Mouse (Mus musculus) adrenal gland, adult 2 months (tissue): Measurements from ENCODE around the gene Rreb1. TPM values are rescaled to one million over a fixed set of nuclear protein-coding genes. Genes with fewer than 3 reads are reported as not detected.
A peak's percentile ranks its signal among the peaks of the same experiment; 100 is the strongest.

Experiments used
- DNase-seq: peaks from one replicate; pipeline ENCODE4 v3.0.0; 2021
- polyA plus RNA-seq: library from polyadenylated mRNA; depleted of rRNA; stranded (reverse); fragments of >200 nt; gene quantifications from 2 replicates; pipeline ENCODE4 v1.2.3, GENCODE M21; 2012
- total RNA-seq, 2 experiments: library from RNA; stranded (reverse); gene quantifications; 2 replicates each; pipeline ENCODE4 v1.2.3; 2021

Gene Rreb1
- total and polyA plus RNA-seq, 3 experiments = 40.9 to 57.6 (median 51.5) TPM

DNA sequence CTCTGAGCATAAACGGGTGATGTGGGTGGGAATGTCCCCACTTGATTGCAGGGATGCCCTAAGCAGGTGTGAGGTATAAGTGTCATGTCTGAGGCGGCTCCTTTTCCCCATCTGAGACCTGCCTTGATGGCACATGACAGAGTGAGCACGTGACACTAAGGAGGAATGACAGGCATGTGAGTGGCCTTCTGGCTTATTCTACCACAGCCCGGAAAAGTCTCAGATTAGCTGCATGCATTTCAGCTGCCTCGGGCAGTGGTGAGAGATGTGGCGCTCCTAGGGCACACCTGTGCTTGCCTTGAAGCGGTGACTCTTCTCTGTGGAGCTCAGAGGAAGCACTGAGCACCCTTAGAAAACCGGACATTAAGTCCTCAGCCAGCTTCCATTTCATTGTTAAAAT lies 167.2 kb downstream of the Rreb1 start:
- no peak for DNase-seq

DNA sequence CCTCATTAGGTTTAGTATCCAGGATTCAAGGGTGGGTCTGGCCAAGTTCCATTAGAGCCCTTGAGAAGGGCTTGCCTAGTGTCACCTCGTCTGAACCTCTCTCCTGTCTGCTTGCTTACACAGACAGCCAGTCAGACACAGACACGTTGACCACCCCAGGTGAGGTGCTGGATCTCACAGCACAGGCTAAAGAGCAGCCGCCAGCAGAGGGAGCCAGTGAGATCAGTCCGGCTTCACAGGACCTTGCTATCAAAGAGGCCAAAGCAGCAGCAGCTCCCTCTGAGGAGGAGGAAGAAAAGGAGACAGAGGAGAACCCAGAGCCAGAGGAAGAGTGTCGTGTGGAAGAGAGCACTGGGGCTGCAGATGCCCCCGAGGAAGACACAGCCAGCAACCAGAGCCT lies 168.5 kb downstream of the Rreb1 start:
- peak; percentile 81 for DNase-seq

DNA sequence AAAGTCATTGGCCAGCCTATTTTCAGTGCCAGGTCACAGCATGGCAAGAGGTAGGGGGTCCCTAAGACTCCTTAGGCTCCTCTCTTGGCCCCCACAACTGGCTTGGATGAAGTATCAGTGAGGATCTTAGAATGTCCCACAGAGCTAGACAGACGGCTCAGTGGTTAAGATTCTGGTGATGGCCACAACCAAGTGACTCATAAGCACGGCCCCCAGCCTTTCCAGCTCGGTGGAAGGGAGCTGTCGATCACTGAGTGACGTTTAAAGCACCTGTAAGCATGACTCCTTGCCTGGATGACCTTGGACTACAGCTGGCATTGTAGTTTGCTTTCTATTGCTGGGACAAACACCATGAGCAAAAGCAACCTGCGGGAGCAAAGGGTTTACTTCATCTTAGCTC lies 174.8 kb downstream of the Rreb1 start:
- DNase-seq = no peak

DNA sequence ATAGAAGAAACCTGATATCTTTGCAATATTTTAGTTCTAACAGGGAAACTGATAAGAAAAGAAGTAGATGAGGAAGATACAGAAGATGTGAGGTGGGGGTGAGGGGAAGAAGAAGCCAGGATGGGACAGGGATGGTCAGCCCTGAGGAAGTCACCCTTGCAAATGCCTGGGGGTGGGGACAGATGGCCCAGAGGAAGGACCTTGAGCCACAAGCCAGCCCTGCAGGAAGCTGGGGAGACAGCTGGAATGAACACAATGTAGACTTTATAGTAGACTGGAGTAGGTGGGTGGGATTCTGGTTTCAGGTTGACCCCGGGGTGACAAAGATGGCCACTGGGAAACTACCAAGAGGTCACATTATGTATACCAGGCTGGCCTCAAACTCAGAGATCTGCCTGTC lies 176.1 kb downstream of the Rreb1 start:
- DNase-seq = no peak

DNA sequence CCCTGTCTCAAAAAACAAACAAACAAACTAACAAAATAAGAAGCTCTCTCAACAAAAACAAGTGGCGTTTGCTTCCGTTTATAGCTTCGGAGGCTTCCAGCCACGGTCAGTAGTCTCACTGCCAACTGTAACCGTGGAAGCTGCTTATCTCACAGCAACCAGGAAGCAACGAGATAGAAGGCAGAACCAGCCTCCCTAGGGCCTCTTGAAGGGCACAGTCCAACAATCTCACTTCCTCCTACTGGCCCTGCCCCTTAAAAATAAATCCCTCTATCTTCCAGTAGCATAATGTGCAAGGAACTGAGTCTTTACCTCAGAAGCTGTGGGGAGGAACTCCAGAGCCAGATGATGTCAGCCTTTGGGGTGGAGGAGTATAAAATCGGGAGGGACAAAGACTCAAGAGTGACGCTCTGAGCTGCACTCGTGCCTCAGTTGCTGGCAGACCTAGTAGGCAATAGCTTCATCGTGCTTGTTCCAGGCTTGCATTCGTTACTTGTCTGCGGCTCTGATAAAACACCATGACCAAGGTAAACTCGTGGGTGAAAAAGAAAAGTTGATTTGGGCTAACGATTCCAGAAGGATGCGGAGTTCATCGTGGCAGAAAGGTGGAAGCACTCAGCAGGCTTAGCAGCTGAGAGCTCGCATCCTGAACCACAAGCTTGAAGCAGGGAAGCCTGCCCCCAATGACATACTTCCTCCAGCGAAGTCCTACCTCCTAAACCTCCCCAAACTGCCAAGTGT lies 180.5 kb downstream of the Rreb1 start:
- no peak for DNase-seq

DNA sequence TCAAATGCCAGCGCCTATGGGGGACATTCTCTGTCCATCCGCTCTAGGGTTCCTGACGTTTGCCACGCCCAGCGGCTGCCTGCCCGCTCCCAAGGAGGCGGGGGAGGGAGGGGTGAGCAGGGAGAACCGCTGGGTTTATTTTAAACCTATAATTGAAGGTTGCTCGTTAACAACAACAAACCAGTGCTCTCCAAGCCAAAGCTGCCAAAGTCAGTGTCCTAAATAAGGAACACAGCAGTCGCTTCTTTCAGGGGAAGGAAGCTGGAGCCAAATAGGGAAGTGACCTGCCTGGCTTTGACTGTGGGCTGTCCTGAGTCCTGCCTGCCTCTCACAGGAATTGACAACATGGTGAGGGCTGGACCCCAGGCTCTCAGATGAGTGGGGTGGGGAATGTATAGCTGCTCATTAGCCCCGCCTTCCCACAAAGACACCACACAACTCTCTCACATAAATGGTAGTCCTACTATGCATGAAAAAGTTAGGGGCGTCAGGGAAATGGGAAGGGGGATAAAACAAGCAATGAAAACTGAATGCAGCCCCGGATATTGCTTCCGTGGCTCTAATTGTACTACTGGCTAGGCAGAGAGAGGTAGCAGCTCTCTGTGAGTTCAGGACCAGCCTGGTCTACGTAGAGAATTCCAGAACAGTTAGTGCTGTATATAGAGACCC lies 181.2 kb downstream of the Rreb1 start:
- DNase-seq = no peak

DNA sequence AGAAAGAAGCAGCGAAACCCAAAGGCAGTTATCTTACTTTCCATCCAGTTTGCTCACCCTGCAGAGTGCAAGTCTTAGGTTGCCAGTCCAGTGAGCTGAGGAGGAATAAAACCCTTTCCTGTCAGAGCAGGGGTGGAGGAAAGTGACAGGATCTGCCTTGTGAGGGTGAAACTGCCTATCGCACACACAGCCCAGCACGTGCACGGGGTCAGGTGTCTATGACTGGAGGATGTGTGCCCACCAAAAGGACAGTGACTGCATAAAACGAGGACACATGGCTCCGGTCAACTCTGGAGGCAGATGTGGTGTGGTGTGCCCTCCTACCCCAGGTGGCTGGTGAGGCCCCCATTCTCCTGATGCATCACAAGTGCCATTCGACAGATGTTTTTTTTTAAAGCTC lies 181.7 kb downstream of the Rreb1 start:
- DNase-seq = no peak

DNA sequence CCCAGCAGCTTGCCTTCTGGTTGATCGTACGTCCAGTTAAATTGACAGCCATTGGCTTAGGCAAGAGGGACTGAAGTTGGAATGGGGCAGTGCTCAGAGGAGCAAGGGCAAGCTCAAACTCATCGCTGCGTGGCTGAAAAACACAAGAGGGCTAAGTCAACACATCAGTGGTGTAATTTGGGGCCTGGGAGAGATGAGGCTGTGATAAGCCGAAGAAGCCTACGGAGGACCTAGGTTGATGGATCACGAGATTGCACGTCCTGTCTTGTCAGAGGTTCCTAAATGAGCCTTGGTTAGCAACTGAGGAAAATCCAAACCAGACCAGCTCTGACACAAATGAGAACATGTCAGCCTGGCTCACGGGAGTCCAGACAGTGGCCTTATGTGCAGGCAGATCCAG lies 184.3 kb downstream of the Rreb1 start:
- DNase-seq = no peak

DNA sequence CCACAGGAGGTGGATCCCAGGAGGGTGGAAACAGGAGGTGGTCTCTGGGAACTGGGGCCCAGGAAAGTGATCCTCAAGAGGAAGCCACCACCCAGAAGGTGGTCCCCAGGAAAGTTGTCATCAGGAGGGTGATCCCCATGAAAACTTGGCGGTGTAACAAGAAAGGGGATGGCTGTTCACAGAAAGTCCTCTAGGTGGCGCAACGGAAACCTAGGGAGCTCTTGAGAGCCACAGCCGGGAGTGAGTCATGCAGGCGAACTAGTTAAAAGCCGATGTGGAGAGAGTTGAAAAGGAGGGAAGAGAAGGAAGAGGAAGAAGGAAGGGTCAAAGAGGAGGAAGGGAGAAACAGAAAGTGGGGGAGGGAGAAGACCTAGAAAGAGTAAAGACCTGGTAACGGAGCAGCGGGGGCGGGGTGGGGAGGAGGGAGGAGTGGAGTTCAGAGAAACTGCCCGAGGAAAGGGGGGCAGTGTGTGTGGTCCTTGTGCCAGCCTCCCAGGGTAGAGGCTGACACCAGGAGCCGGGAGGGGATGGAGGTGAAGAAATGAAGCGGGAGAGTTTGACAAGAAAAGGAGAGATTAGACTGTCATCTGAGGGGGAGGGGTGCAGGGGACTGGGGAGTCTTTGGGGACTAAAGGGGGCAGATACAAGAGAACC lies 185.3 kb downstream of the Rreb1 start:
- DNase-seq = peak; percentile 78

DNA sequence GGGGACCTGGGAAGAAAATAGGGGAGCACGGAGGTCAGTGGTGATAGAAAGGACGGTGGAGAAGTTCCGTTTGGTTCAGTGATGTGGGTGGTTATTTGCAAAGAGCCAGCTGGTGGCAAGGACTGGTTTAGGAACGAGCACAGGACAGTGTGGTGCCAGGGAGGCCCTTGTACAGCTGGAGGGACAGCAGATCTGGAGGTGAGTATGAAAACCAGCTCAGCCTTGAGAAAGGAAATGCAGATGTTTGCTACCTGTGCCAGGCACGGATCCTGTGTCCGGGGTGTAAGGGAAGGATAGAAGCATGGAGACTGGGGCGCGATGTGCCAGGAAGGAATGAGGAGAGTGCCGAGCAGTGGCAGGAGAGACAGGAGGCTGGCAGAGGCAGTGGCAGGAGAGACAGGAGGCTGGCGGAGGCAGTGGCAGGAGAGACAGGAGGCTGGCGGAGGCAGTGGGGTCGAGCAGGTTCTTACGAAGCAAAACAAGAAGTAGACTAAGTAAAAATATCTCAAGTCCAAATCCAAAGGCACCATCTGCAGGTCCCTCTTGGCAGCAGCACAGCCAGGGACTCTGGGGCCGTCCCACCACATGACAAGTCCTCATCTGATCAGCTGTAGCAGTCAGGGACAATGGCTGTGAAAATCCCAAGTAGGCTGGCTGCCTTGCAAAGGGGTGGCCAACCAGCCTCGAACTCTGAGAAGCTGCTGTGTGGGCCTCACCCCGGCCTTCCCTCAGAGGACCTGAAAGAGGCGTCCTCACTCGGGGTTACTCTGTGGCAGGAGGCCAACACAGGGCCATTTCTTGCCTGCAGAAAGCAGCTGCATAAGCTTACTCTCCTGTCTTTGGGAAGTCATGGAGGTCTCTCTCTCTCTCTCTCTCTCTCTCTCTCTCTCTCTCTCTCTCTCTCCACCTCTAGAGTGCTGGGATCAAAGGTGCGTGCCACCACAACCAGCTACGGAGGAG lies 186.2 kb downstream of the Rreb1 start:
- no peak for DNase-seq

DNA sequence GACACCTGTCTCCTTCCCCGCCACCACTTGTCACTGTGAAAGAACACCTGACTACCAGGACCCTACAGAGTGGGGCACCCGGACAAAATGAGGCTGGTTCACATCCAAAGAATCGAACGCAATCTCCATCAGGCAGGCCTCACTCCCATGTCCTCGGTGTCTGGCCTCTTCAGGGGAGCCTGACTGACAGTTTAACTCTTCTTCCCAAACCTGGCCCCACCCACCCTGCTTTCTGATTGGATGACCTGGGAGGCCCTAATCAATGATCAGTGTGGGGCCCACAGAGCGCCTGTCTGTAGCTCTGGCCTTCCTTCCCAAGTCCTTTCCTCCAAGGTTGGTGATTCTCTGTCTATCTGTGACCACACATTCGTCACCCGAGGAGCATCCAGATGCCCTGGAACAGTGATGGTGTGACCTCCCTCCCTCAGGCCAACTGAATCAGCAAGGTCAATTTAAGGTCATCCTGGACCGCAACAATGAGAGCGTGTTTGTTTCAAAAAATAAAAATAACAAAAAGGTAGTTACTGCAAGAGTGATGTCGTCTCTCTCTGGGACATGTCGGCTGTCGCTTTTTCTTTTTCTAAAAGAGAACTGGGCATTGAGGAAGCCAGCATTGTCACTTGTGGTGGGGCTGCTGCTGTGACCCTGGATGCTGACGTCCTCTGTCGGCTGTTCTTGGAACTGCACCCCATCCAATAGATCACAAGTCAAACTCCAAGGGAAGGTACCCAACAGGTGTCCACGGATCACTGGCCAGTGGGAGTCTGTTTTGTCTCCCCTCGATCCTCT lies 187.1 kb downstream of the Rreb1 start:
- DNase-seq = no peak

DNA sequence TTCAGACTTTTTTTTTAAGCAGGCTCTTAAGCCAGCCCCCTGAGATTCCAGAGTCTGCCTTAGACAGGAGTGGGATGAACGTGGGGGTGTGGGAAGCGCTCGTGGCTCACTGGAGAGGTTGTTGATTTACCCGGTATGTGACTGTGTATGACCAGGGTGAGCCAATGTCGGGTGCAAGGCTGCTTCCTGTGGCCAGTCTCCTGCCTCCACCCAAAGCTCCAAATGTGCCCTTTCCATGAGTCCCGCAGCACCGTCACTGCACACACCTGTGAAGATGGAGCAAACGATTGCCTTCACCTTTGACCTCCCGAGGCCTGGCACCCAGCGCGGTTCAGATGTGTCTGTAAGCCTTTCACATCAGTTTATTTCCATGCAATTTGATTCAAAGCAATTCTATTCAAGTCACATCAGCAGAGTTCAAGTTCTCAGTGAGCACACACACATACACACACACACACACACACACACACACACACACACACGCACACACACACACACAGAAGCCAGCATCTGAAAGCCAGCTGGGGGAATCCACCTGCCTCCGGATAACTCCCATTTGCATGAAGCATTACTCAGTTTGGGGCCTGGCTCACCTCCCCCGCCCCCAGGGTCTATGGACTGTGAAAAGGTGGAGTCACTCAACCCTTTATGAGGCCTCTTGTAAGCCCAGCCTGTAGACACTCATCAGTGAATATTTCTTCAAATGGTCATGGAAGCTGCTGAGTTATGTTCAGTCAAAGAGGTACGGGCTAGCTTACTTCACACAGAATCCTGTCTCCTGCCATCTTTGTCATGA lies 188.3 kb downstream of the Rreb1 start:
- DNase-seq = no peak

DNA sequence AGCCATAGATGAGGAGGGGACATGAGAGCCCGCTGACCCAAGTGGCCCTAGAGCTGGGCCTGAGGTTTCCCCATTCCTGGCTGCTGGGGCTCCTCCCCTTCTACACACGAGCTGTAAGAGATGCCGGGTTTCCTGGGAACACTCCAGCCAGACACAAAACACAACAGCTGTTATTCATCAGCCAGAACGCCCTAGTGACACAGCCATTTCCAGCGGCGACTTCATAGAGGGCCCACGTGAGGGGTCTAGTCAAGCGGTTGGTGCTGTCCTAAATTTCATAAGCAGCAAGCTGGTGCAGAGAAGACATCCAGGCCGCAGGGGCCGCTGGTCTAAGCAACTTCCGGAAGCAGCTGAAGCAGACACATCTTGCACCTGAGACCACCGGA lies 188.8 kb downstream of the Rreb1 start:
- no peak for DNase-seq

DNA sequence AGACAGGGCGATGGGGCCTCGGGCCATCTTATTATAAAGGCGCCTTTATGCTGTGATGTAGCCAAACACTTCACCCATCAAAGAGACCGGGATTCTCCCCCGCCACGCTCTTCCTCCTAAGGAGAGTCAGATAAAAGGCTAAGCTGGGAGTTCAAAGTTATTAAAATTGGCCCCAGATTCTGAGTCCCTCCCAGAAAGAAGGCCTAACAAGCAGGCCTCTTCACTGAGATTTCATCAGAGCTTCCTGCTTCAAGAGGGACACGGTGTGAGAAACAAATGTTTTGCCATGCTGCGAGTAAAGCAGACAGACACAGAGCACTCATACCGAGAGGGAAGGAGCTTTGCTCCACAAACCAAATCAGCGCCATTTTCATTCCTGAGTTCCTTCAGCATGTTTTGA lies 189.4 kb downstream of the Rreb1 start:
- DNase-seq = no peak

DNA sequence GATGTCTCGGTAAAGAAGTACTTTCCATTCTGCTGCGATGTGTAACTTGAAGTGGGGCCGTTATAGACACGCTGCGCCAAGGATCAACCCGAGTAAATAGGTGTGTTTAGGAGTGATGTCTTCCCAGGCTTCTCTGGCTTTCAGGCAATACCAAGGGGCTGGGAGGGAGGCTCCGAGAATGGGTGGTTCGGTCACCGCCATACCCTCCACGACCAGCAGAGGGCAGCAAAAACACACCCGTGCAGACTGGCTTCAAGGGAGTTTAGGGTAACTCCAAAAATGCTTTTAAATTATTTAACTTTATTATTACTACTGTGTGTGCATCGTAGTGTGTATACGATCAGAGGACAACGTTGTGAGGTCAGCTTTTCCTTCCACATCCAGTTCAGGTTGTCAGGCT lies 191.1 kb downstream of the Rreb1 start:
- DNase-seq = peak; percentile 86

DNA sequence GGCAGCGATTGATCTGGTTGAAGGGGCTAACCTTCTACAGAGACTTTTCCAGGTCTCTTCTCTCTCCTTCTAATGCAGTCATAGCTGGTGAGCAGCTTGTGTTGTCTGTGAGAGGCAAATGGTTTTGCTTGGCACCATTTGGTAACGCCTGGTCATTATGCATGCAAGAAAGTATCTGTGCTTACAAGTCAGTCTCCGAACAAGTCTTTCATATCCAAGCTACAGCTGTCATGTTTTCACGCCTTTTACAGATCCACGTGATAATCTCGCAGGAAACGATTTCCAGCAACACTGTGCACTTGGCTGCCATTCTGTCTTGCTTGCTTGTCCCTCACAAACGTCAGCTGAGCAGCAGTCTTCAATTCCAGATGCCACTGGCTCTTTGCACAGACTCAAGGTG lies 191.8 kb downstream of the Rreb1 start:
- DNase-seq = no peak

DNA sequence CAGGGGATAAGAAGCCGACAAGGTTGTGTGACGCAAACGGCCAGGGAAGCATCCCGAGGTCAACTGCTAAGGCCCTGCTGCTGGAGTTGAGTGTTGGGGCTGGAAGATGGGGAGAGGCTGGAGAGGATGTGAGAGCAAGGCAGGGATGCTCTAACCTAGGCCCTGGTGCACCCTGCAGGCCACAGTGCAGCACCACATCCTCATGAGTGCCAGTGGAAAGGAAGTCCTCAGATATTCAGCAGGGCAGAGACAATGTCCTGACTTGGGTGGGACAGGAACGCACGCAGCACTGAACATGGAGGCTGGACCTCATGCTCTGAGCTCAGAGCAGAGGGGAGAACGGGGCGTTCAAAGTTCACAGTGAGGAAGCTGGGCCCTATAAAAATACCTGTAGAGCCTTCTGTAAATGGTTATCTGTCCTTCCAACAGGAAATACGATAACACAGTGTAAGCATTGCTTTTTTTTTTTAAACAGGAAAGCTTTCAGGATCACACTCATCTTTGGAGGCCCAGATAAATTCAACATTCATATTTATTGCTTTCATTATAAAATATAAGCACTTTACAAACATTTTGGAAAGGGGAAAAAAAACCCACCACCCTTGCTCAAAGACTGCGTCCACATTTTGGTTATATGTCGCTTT lies 192.8 kb downstream of the Rreb1 start:
- no peak for DNase-seq

DNA sequence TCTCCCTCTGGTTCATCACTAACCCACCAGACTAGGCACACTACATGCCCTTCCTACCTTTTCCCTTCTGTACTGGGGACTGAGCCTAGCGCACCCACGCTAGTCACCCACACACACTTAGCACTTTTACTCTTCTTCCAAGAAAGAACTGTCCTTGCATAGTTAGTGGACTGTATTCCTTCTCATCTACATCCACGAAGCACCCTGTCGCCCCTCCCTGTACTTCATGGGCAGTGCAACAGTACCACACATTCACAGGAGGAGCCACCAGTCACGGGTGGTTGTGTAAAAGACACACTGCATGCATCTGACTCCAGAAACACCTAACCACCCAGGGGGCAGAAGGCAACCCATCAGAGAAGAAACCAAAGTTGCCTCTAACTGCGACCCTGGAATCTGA lies 195.8 kb downstream of the Rreb1 start:
- no peak for DNase-seq

DNA sequence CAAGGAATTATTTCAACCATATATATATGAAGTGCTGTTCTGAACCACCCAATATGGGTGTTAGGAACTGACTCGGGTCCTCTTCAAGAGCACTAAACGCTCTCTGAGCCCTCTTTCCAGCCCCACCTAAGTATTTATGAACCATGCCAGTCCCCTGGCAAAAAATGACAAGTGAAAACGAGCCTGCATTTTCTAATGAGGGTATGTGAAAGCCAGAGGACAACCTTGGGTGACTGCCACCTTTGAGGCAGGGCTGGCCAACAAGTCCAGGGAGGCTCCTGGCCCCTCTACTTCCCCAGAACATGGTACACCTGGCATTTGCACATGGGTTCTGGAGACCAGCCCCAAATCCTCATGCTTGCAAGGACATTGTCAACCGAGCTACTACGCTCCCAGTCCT lies 196.5 kb downstream of the Rreb1 start:
- DNase-seq = no peak

DNA sequence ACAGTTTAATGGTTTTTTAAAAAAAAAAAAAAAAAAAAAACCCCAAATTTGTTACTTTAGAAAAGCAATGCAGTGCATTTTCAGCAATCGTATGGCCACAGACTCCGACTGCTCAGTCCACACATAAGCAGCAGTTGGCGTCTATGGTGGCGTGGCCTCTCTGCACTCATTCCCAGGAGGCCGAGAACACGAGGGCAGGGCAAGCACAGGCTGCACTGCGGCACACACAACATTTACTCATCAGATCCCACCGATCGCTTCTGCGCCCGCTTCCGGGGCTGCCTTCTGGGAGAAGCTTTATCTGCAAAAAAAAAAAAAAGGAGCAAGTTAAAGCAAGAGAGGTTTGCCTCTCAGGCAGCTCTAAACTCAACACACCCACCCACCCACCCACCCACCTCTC lies 201.3 kb downstream of the Rreb1 start:
- DNase-seq = no peak
